Mouse (Mus musculus): ENCODE measurements around the gene St3gal3. TPM values are rescaled to one million over a fixed set of nuclear protein-coding genes. Genes with fewer than 3 reads are reported as not detected.

St3gal3 gene
- polyA plus RNA-seq, 1 experiment: 23.4 TPM

DNA sequence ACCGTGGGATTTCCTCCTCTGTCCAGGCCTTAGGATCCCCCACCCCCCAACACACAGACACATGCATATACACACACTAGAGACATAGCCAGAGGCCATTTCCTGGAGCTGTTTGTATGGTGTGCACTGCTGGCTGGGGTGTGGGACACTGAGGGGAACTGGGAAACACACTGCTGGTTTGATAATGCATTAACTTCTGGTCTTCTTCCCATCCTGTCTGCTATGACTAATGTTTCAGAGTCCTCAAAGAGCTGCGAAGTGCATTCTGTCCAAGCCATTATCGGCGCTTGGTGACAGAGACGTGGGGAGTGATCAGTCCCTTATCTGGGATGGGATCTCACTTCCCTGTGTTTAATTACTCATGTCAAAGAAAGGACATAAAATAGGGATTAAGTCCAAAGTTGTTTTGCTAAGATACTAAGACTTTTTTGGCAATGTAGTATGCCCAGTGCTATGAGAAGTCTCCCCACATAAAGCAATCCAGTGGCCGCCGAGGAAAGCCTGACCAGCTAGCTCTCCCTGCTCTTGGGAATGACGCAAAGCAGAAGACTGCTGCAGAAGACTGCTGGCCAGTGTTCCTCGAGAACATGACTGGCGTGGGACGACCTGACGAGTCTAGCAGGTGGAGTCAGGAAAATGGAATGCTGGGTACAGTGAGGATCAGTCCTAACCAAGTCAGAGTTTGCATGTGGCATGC lies 85.0 kb downstream of the St3gal3 start:
- TF ChIP-seq POLR2A (IDR thresholded peaks at IDR 0.05; ENCODE audit: borderline replicate concordance, extremely low read depth, low read depth, low read length) (no peak), CTCF (IDR thresholded peaks at IDR 0.05; ENCODE audit: insufficient read depth, low read length) (no peak)
- Histone ChIP-seq H3K4me3 (replicated peaks; ENCODE audit: extremely low read depth, low read depth, low read length) (no peak overlapping the region), H3K4me1 (ENCODE audit: control insufficient read depth, insufficient read depth, low read length) (peaks cover 6% of the 10 kb centered on the region; the same call in 1 of the 2 replicates)
- DNase-seq: no peak
- WGBS: 36% methylated on average over 12 of the region's 12 CpGs

DNA sequence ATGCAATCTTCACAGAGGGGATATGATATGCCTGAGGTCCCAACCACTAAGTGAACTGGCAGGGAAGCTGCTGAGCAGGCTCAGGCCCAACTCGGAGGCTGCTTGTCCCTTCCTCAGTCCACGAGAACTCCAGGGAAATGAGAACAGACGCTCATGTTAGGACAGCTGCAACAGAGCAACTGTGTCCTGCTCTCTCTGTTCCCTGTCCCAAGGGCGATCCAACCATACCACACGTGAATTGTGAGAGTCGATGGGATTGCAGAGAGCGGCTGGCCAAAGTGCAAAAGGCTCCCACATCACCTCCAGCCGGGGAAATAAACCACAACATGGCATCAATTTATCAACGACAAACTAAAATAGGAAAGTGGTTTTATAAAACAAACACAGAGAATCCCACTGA lies 90.2 kb downstream of the St3gal3 start:
- no peak for DNase-seq
- 69% methylated on average over 9 of the region's 9 CpGs for WGBS

DNA sequence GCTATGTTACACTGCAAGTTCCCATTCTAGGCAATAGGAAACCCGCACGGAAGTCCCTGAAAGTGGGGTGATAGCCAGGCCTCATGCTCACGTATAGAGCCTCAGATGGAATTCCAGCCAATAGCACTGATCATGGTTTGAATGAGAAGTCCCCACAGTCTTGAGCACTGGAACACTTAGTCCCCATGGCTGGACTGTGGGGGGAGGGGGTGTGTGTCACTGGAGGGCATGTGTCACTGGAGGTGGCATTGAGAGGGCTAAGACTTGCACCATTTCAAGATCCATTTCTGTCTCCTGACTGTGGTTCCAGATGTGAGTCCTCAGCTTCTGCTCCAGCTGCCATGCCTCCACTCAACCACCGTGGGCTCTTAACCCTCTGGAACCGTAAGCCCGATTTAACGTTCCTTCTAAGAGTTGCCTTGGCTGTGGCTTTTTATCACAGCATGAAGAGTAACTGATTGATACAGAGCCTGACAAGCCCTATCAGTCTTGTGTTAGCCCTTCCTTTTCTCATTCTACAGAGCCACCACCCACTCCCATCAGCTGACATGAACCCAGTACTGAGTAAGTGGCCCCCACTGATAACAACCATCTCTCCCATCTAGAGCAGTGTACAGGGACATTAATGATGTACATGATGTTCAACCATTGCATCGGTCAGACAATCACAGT lies 91.2 kb downstream of the St3gal3 start:
- H3K4me3 ChIP-seq (replicated peaks; ENCODE audit: extremely low read depth, low read depth, low read length): no peak overlapping the region
- no peak for DNase-seq
- H3K4me1 ChIP-seq (ENCODE audit: control insufficient read depth, insufficient read depth, low read length): no peaks in the 10 kb centered on the region
- TF ChIP-seq CTCF (IDR thresholded peaks at IDR 0.05; ENCODE audit: insufficient read depth, low read length) (no peak), POLR2A (IDR thresholded peaks at IDR 0.05; ENCODE audit: borderline replicate concordance, extremely low read depth, low read depth, low read length) (no peak)
- WGBS: 89% methylated on average over 8 of the region's 8 CpGs

More for the DNA sequence above, 90.2 kb downstream of the St3gal3 start:
- Histone ChIP-seq H3K4me3 (replicated peaks; ENCODE audit: extremely low read depth, low read depth, low read length) (no peak overlapping the region), H3K4me1 (ENCODE audit: control insufficient read depth, insufficient read depth, low read length) (0 out of 2 replicates have a peak, but pooled peaks cover 1% of the 10 kb centered on the region)
- TF ChIP-seq CTCF (IDR thresholded peaks at IDR 0.05; ENCODE audit: insufficient read depth, low read length) (no peak), POLR2A (IDR thresholded peaks at IDR 0.05; ENCODE audit: borderline replicate concordance, extremely low read depth, low read depth, low read length) (no peak)

DNA sequence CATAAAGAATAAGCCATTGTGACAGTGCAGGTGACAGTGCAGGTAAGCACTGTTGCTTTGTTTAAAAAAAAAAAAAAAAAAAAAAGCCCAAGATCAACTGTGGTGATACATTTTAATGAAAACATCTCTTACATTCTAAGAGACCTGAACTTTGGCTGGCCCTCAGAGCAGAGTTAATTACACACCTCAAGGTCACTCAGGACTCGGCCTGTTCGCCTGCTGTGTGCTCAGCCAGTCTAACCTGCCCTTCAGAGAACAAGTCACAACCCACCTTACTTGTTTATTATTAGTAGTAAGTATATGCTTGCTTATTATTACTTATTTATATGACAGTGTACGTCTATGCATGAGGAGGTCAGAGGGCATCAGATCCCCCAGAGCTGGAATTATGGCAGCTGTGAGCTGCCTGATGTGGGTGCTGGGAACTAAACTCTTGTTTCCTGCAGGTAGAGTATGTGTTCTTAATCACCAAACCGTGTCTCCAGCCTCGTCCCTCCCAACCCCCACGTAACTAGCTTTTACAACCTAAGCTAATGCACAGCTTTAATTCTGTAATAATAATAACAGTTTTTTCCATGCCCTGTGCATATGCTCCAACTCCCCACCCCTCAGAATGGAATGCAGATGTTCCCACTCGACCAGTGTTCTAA lies 91.9 kb downstream of the St3gal3 start:
- no peak for DNase-seq
- no peak for TF ChIP-seq CTCF (IDR thresholded peaks at IDR 0.05; ENCODE audit: insufficient read depth, low read length)
- no peak for TF ChIP-seq POLR2A (IDR thresholded peaks at IDR 0.05; ENCODE audit: borderline replicate concordance, extremely low read depth, low read depth, low read length)
- Histone ChIP-seq H3K4me1 (ENCODE audit: control insufficient read depth, insufficient read depth, low read length) (no peaks in the 10 kb centered on the region), H3K4me3 (replicated peaks; ENCODE audit: extremely low read depth, low read depth, low read length) (no peak overlapping the region)
- 75% methylated on average over 7 of the region's 7 CpGs for WGBS

DNA sequence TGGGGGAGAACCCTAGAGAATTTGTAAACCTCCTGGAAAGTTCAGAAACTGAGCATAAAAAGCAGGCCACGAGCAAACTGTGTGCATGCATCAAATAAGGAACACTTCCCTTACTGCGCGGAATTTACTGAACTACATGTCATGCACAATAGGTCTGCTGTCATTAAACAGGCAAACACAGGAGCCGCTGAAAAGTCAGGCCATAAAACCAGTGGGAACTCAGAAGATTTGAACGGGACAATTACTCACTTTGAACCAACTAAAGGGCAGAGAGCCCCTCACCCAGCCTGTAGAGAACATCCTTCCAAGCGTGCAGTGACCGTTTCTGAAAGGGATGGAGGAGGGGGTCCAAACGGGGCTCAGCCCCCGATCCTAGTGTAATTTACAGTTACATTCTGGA lies 93.6 kb downstream of the St3gal3 start:
- Histone ChIP-seq H3K4me1 (ENCODE audit: control insufficient read depth, insufficient read depth, low read length) (no peaks in the 10 kb centered on the region), H3K4me3 (replicated peaks; ENCODE audit: extremely low read depth, low read depth, low read length) (no peak overlapping the region)
- 84% methylated on average over 9 of the region's 9 CpGs for WGBS
- no peak for TF ChIP-seq POLR2A (IDR thresholded peaks at IDR 0.05; ENCODE audit: borderline replicate concordance, extremely low read depth, low read depth, low read length)
- no peak for TF ChIP-seq CTCF (IDR thresholded peaks at IDR 0.05; ENCODE audit: insufficient read depth, low read length)
- no peak for DNase-seq

DNA sequence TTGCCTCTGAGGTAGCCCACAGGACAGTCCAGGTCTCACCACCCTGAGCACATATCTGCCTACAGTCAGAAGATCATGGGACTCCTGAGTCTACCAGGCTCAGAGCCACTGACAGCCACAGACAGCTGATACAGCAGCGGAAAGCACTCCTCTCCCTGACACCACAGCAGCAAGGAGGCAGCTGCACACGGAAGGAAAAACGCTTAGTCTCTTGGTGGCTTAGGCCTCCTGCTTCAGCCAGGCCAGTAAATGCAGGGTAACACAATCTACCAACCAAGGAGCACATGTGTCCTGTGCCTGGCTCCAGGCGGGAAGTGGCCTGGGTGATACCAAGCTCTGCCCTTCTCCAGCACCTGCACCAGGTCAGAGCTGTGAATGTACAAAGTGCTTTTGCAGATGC lies 94.1 kb downstream of the St3gal3 start:
- TF ChIP-seq POLR2A (IDR thresholded peaks at IDR 0.05; ENCODE audit: borderline replicate concordance, extremely low read depth, low read depth, low read length): no peak
- no peak for TF ChIP-seq CTCF (IDR thresholded peaks at IDR 0.05; ENCODE audit: insufficient read depth, low read length)
- no peak for DNase-seq
- Histone ChIP-seq H3K4me1 (ENCODE audit: control insufficient read depth, insufficient read depth, low read length) (no peaks in the 10 kb centered on the region), H3K4me3 (replicated peaks; ENCODE audit: extremely low read depth, low read depth, low read length) (no peak overlapping the region)
- WGBS: 71% methylated on average over 4 of the region's 4 CpGs

DNA sequence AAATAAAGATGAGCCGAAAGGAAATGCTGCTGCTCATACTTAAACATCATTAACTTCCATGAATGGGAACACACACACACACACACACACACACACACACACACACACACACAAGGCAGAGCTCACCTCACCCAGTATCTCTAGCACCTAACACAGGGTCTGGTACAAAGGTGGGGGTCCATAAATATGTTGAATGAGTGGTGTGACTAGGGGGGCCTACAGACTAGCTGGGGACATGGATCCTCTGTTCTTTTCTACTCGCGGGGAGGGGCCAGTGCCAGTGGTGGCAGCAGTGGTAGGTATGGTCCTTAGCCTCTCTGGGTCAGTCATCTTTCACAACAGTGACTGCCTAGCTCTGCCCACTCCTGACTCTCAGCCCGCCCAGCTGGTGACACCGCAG lies 94.8 kb downstream of the St3gal3 start:
- no peak for DNase-seq
- Histone ChIP-seq H3K4me3 (replicated peaks; ENCODE audit: extremely low read depth, low read depth, low read length) (no peak overlapping the region), H3K4me1 (ENCODE audit: control insufficient read depth, insufficient read depth, low read length) (no peaks in the 10 kb centered on the region)
- WGBS: 89% methylated on average over 5 of the region's 5 CpGs
- TF ChIP-seq CTCF (IDR thresholded peaks at IDR 0.05; ENCODE audit: insufficient read depth, low read length): no peak
- no peak for TF ChIP-seq POLR2A (IDR thresholded peaks at IDR 0.05; ENCODE audit: borderline replicate concordance, extremely low read depth, low read depth, low read length)

DNA sequence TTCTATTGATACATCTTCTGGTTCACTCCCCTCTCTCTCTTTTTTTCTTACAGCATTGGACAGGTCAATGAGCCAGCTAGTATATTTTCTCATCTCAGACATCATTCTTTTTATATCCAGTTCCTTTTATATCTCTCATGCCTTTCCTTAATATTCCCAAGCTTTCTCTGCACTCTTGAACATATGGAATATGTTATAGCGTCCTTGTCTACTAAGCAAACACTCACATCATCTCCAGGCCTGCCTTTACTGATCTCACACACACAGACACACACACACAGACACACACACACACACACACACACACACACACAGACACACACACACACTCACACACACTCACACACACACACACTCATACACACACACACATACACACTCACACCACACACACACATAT lies 96.7 kb downstream of the St3gal3 start:
- WGBS: 74% methylated on average over 1 of the region's 1 CpGs
- Histone ChIP-seq H3K4me3 (replicated peaks; ENCODE audit: extremely low read depth, low read depth, low read length) (no peak overlapping the region), H3K4me1 (ENCODE audit: control insufficient read depth, insufficient read depth, low read length) (no peaks in the 10 kb centered on the region)
- no peak for DNase-seq
- TF ChIP-seq POLR2A (IDR thresholded peaks at IDR 0.05; ENCODE audit: borderline replicate concordance, extremely low read depth, low read depth, low read length) (no peak), CTCF (IDR thresholded peaks at IDR 0.05; ENCODE audit: insufficient read depth, low read length) (no peak)

DNA sequence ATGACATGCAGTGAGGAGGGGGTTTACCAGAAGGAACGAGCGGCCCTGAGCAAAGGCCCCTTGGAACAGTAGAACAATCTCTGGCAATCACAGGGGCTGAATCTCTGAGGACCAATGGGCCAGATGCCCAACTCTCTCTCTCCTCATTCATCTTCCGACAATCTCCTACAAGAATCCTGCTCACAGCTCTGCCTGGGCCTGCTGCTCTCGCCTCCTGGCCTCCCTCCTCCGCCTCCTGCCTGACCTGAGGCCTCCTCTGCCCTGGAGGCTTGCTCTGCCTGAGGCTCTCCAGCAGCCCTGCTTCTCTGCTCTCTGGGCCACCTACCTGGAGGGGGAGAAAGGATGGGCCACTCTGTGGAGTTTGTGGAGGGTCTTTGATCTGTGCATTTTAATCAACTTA lies 97.3 kb downstream of the St3gal3 start:
- H3K4me3 ChIP-seq (replicated peaks; ENCODE audit: extremely low read depth, low read depth, low read length): no peak overlapping the region
- DNase-seq: no peak
- H3K4me1 ChIP-seq (ENCODE audit: control insufficient read depth, insufficient read depth, low read length): no peaks in the 10 kb centered on the region
- TF ChIP-seq POLR2A (IDR thresholded peaks at IDR 0.05; ENCODE audit: borderline replicate concordance, extremely low read depth, low read depth, low read length): no peak
- TF ChIP-seq CTCF (IDR thresholded peaks at IDR 0.05; ENCODE audit: insufficient read depth, low read length): no peak
- WGBS: 80% methylated on average over 5 of the region's 5 CpGs
